Mouse (Mus musculus) CH12.LX (cell line): ENCODE data around the gene Dglucy. TPM values are rescaled to one million over a fixed set of nuclear protein-coding genes. Genes with fewer than 3 reads are reported as not detected.

ENCODE experiments used
- DNase-seq: peaks from one replicate; pipeline ENCODE4 v3.0.0-alpha.2; 2013; ENCODE audit errors: extremely low read depth
- H3K27ac ChIP-seq: 2 replicates; pipeline ENCODE4 v1.5.1; 2012; ENCODE audit warnings: low read depth, mild to moderate bottlenecking, control low read depth, moderate library complexity; ENCODE audit not compliant: insufficient read depth
- H3K27me3 ChIP-seq: replicated peaks from 2 replicates; pipeline ENCODE3; 2012; ENCODE audit warnings: inconsistent platforms
- H3K36me3 ChIP-seq, 2 experiments: replicated peaks in 1 of 2; 2 replicates each; pipeline versions ENCODE3 to v1.6.1; 2012; ENCODE audit warnings: inconsistent platforms in 1 of 2, low read length in 1 of 2, mild to moderate bottlenecking in 1 of 2, mixed read lengths in 1 of 2, moderate library complexity in 1 of 2; ENCODE audit not compliant: control insufficient read depth in 1 of 2, insufficient read depth in 1 of 2
- H3K4me1 ChIP-seq, 2 experiments: 2 replicates each; pipeline ENCODE4 v1.6.1; 2012; ENCODE audit warnings: inconsistent platforms in 1 of 2, moderate library complexity in 1 of 2; ENCODE audit not compliant: insufficient read depth in 2 of 2, control insufficient read depth in 1 of 2
- H3K4me2 ChIP-seq: 2 replicates; pipeline ENCODE4 v1.6.1; 2012; ENCODE audit warnings: low read depth, mild to moderate bottlenecking, control low read depth; ENCODE audit not compliant: poor library complexity, insufficient read depth, severe bottlenecking
- H3K4me3 ChIP-seq, 3 experiments: fragments of 150-350 bp in 1 of 3; sonication (generic) in 1 of 3; replicated peaks in 1 of 3; 2 replicates each; pipeline versions ENCODE3 to v1.5.1; 2011 to 2012; ENCODE audit warnings: low read depth in 2 of 3, low read length in 2 of 3, mild to moderate bottlenecking in 2 of 3, moderate library complexity in 2 of 3, control low read depth in 1 of 3, improper control_type of control experiment in 1 of 3, inconsistent platforms in 1 of 3, mixed read lengths in 1 of 3; ENCODE audit not compliant: poor library complexity in 1 of 3
- H3K79me2 ChIP-seq: replicated peaks from 2 replicates; pipeline ENCODE4 v1.6.1; 2012; ENCODE audit warnings: mild to moderate bottlenecking, moderate library complexity; ENCODE audit not compliant: control insufficient read depth, poor library complexity, insufficient read depth, severe bottlenecking; ENCODE audit errors: extremely low read depth
- H3K9ac ChIP-seq: 2 replicates; pipeline ENCODE4 v1.6.1; 2012; ENCODE audit warnings: low read depth, mild to moderate bottlenecking, control low read depth, moderate library complexity; ENCODE audit not compliant: insufficient read depth
- H3K9me3 ChIP-seq: replicated peaks from 2 replicates; pipeline ENCODE3; 2012; ENCODE audit warnings: low read length, inconsistent platforms, mixed read lengths
- ELF1 ChIP-seq: IDR thresholded peaks from 2 replicates; pipeline ENCODE4 v1.6.1; 2014; ENCODE audit warnings: low read depth, mild to moderate bottlenecking, inconsistent platforms, low read length, improper control_type of control experiment
- ETS1 ChIP-seq: conservative IDR thresholded peaks from 2 replicates; pipeline ENCODE4 v1.6.1; 2012; ENCODE audit warnings: low read depth, mild to moderate bottlenecking, inconsistent platforms, low read length, improper control_type of control experiment, moderate library complexity
- GABPA ChIP-seq: IDR thresholded peaks from 2 replicates; pipeline ENCODE4 v1.6.1; 2012; ENCODE audit warnings: low read depth, low read length, improper control_type of control experiment, inconsistent platforms; ENCODE audit not compliant: insufficient replicate concordance
- HCFC1 ChIP-seq: IDR thresholded peaks from 2 replicates; pipeline ENCODE4 v1.6.1; 2012; ENCODE audit warnings: low read depth, mild to moderate bottlenecking, inconsistent platforms, low read length, improper control_type of control experiment
- JUND ChIP-seq: conservative IDR thresholded peaks from 2 replicates; pipeline ENCODE4 v1.6.1; 2011; ENCODE audit warnings: low read depth, low read length, improper control_type of control experiment
- MAZ ChIP-seq: IDR thresholded peaks from 2 replicates; pipeline ENCODE4 v1.6.1; 2012; ENCODE audit warnings: low read depth, mild to moderate bottlenecking, inconsistent platforms, low read length, improper control_type of control experiment, moderate library complexity
- MEF2A ChIP-seq: IDR thresholded peaks from 2 replicates; pipeline ENCODE4 v1.6.1; 2014; ENCODE audit warnings: low read depth, mild to moderate bottlenecking, inconsistent platforms, low read length, improper control_type of control experiment, borderline replicate concordance
- PAX5 ChIP-seq: IDR thresholded peaks from 2 replicates; pipeline ENCODE4 v1.6.1; 2012; ENCODE audit warnings: low read length, inconsistent platforms, mixed read lengths
- POLR2A ChIP-seq: IDR thresholded peaks from 2 replicates; pipeline ENCODE4 v1.6.1; 2011; ENCODE audit warnings: low read depth, mild to moderate bottlenecking, improper control_type of control experiment, low read length
- SMC3 ChIP-seq: IDR thresholded peaks from 2 replicates; pipeline ENCODE4 v1.6.1; 2011; ENCODE audit warnings: low read depth, low read length, improper control_type of control experiment
- TCF12 ChIP-seq: IDR thresholded peaks from 2 replicates; pipeline ENCODE4 v1.6.1; 2014; ENCODE audit warnings: low read depth, mild to moderate bottlenecking, inconsistent platforms, low read length, improper control_type of control experiment
- UBTF ChIP-seq: IDR thresholded peaks from 2 replicates; pipeline ENCODE4 v1.6.1; 2012; ENCODE audit warnings: low read depth, mild to moderate bottlenecking, inconsistent platforms, low read length, improper control_type of control experiment, moderate library complexity
- ZC3H11A ChIP-seq: IDR thresholded peaks from 2 replicates; pipeline ENCODE4 v1.6.1; 2012; ENCODE audit warnings: low read depth, mild to moderate bottlenecking, inconsistent platforms, low read length, improper control_type of control experiment
- ZKSCAN1 ChIP-seq: IDR thresholded peaks from 2 replicates; pipeline ENCODE4 v1.6.1; 2012; ENCODE audit warnings: low read depth, inconsistent platforms, low read length, improper control_type of control experiment, borderline replicate concordance
- dilution Hi-C: fragments of 300-500 bp; cut with MboI; formaldehyde crosslinking; loops from 2 replicates; pipeline ENCODE4 v1.14.3; 2020; ENCODE audit warnings: low sequenced_read_pairs; ENCODE audit not compliant: extremely low pct_unique_long_range_greater_than_20kb, extremely low pct_ligation_motif_present
- in situ Hi-C: fragments of 300-500 bp; cut with MboI; formaldehyde crosslinking; loops from 3 replicates; pipeline ENCODE4 v1.14.3; 2019; ENCODE audit warnings: low sequenced_read_pairs, low pct_ligation_motif_present, low pct_unique_long_range_greater_than_20kb, mixed read lengths
- polyA plus RNA-seq: library from polyadenylated mRNA; unstranded; fragments of >175 nt; gene quantifications from 2 replicates; pipeline ENCODE4 v1.2.1, GENCODE M21; 2012; ENCODE audit warnings: low read depth; ENCODE audit not compliant: insufficient read length
- total RNA-seq, 2 experiments: library from RNA; depleted of rRNA; stranded (reverse); fragments of 300-350 nt in 1 of 2; fragments of >200 nt in 1 of 2; gene quantifications; 2 replicates each; pipeline ENCODE4 v1.2.3; 2012 to 2014

The Dglucy gene
- total and polyA plus RNA-seq, 3 experiments: 5.5 to 20.6 (median 10.1) TPM

DNA sequence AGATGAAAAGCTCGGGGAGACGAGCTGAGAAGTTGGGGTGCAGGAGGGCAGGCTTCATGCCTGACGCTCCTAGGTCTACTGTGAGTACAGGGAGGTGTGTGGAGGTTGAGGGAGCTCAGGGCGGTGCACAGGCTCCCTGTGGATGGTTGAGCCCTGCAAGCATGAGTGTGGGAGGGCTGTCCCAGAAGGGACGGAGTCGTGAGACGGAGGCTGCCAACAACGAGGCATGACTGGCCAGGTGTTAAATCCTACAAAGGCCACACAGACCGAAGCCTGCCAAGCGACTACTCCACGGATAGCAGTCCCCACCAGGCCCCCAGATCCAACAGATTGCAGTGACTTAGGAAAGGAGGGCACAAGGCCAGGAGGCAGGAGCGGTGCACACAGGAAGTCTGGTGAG, 131.9 kb downstream of the Dglucy start:
- Histone ChIP-seq H3K27ac (no peak overlapping the region), H3K4me3 (no peak overlapping the region), H3K9ac (no peak overlapping the region), H3K36me3 (peaks cover 36 to 54% of the 10 kb centered on the region in 2 experiments), H3K79me2 (no peaks in the 10 kb centered on the region), H3K4me2 (no peak overlapping the region), H3K27me3 (no peaks in the 10 kb centered on the region), H3K4me1 (peaks cover 14 to 68% of the 10 kb centered on the region in 2 experiments), H3K9me3 (no peaks in the 10 kb centered on the region)
- TF ChIP-seq PAX5: no peak
- no peak for TF ChIP-seq JUND
- TF ChIP-seq POLR2A: no peak
- TF ChIP-seq MEF2A: no peak
- TF ChIP-seq SMC3: no peak
- TF ChIP-seq ELF1: no peak
- no peak for TF ChIP-seq ETS1
- no peak for TF ChIP-seq GABPA
- TF ChIP-seq HCFC1: no peak
- TF ChIP-seq MAZ: no peak
- no peak for TF ChIP-seq ZC3H11A
- TF ChIP-seq ZKSCAN1: no peak
- DNase-seq: no peak
- in situ Hi-C loops (loop anchor here (5.0 kb wide), 1 partner anchor 43 kb away; no protein-coding TSS in a partner anchor), dilution Hi-C loops (no loop called here)

DNA sequence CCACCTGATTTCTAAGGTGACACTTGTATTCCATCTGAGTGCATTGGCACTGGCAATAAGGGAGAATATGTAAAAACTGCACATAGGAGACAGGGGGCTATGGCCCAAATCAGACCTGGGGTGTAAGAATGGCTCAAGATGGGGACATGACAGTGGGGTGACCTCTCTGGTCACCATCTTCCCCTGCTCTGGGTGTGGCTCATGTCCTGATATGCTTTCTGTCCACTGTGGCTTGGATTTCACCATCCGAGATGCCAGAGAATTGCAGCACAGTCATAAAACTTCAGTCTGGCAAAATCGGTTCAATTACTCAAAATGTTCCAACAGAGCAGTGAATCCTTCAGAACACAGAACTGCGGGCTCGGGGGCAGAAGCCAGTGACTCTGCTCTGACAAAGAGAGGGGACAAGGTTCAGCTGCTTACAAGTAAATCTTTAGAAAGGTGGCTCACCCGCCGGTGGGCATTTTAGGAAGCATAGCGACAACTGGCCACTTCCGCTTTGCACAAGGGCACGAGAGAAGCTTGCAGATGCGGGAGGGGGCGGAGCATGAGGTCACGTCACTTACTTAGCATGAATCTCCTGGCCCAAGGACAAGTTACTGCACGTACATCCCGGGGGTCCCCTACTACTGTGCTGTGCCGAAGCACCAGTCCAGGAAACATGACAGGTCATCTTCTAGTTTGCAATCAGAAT, 145.9 kb downstream of the Dglucy start:
- Histone ChIP-seq H3K9ac (no peak overlapping the region), H3K9me3 (peaks cover 8% of the 10 kb centered on the region), H3K27ac (no peak overlapping the region), H3K79me2 (no peaks in the 10 kb centered on the region), H3K4me3 (no peak overlapping the region), H3K4me2 (no peak overlapping the region), H3K36me3 (peaks cover 80 to 95% of the 10 kb centered on the region in 2 experiments), H3K4me1 (peaks cover 5 to 14% of the 10 kb centered on the region in 2 experiments), H3K27me3 (no peaks in the 10 kb centered on the region)
- no peak for DNase-seq
- TF ChIP-seq UBTF (no peak), TCF12 (no peak), ELF1 (no peak)
- dilution Hi-C loops: no loop called here
- in situ Hi-C loops: no loop called here
